Mouse (Mus musculus) left cerebral cortex, adult 18-20 months (tissue): ENCODE data around the gene Aldh6a1. TPM values are rescaled to one million over a fixed set of nuclear protein-coding genes. Genes with fewer than 3 reads are reported as not detected.
A peak's percentile ranks its signal among the peaks of the same experiment; 100 is the strongest.

Experiments used
- DNase-seq, 2 experiments: peaks; one replicate each; pipeline ENCODE4 v3.0.0; 2021 to 2022; ENCODE audit warnings: low spot score in 2 of 2, mixed read lengths in 1 of 2
- long read RNA-seq, 2 experiments: library from polyadenylated mRNA; stranded (forward); transcript quantifications; one replicate each; pipeline ENCODE4 v2.0.0; 2021
- total RNA-seq, 2 experiments: library from RNA; stranded (reverse); gene quantifications; 2 replicates each; pipeline ENCODE4 v1.2.3; 2021

Gene Aldh6a1
- total RNA-seq = 10 to 100 TPM; 51.2 to 54.9 TPM
- long read RNA-seq, experiment 1, transcript Aldh6a1-201 (12 exons, 3,399 nt) = major isoform, 99 of 122 reads
- long read RNA-seq, experiment 1, partial matches to known transcripts = 10 of 122 reads
- long read RNA-seq, experiment 1, other reads (novel, unspliced or antisense) = 13 of 122 reads
- long read RNA-seq, experiment 2, transcript Aldh6a1-201 (12 exons, 3,399 nt) = major isoform, 69 of 86 reads
- long read RNA-seq, experiment 2, partial matches to known transcripts = 6 of 86 reads
- long read RNA-seq, experiment 2, other reads (novel, unspliced or antisense) = 11 of 86 reads

DNA sequence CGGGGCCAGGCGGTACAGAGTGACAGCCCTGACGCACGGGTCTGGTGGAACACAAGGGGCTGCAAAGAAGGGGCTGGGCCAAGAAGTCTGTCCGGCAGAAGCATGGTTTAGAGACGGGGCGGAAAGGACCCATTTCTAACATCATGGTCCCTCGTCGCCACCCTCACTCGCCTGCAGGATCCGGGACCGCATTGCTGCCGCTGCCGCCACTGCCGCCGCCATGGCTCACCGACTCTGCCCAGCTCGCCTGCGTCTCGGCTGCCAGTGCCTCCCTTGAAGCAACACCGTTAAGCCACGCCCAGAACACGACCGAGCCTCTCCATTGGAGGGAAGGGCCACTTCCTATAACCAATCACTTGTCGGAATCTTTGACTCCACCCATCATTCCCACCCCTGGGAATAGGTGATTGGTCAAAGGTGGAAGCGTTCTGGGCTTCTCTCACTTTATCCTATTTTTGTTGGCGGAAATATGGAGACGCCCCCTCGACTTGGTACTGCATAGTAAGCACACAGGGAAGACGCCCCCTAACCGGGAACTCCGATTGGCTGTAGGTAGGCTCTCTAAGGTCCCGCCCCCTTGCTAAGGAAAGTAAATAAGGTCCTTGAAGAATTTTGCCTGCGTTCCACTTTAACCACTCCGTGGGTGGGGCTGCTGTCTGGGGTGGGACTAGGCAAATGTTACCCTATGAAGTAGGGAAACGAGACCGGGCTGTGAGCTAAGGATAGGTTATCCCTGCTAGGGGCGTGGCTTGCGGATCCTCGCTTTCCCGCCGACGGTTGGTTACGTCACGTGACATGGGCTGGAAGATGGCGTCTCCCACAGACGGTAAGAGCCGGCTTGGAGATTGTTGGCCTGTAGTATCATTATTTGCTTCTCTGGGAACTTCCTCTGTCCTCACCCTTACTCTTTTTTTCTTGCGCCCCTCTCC, at the start of gene Aldh6a1, which contains the start of gene Lin52:
Gene Aldh6a1, minus strand, starts transcription at position 287 of the 929 bp plus-strand sequence.
Gene Lin52, plus strand, starts transcription at position 705 of the 929 bp plus-strand sequence.
- DNase-seq = peak; percentile 95

GRCm38 (mm10) chr12:84496795-84497194, 46.0 kb upstream of the Aldh6a1 start:
- no peak for DNase-seq

DNA sequence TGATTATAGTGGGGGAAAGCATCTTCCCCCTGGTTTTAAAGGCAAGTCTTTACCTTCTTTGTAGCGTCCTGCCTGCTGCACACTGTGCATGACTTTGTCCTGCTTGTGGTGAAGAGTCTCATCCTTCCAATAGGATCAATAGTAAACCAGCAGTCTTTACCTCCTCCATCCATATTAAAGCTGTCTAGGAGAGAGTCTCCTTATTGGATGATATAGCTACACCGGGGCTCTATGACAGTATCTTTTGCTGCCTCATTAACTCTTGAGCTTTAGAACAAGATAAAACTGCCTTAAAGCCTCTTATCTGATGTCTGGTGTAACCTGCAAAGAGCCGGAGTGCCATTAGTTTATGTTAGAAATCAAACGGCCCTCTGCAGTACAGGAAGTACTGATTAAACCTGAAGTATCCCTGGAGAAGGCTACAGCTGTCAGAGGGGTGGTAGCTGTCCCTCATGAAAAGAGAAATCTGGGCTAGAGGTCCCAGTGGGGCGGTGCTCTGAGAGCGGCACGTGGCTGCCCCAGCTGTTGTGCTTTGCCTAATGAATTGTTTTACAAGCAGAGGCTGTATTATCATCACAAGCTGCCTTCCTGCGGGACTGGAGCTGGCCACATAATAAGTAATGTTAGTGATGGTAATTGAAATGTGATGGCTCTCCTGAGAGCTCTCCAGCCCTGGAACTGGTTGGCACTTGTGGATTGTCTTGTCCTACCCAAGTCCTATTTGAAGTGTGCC, 36.7 kb upstream of the Aldh6a1 start:
- peak in 1 of 2 experiments; percentile 2 for DNase-seq

GRCm38 (mm10) chr12:84482778-84483585, 32.2 kb upstream of the Aldh6a1 start:
- DNase-seq = no peak

DNA sequence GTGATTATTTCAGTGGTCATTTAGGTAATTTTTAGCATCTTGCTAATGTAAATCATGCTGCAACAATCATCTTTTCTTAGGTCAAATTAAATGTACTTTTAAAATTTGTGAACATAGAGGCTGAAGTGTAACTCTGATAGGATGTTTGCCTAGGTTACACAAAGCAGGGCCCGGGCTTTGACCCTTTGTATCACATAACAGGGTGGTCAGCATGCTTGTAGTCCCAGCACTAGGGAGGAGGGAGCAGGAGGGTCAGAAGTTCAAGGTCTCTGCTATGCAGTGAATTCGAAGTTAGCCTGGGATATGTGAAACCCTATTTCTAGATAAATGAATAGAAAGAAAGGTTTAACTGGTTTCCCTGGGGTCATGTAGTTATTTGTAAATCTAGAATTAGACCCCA, 30.4 kb upstream of the Aldh6a1 start:
- no peak for DNase-seq

GRCm38 (mm10) chr12:84478937-84479336, 28.1 kb upstream of the Aldh6a1 start:
- DNase-seq = no peak

- DNase-seq = no peak
Observed at GRCm38 (mm10) chr12:84468701-84469100, 17.9 kb upstream of the Aldh6a1 start.

DNA sequence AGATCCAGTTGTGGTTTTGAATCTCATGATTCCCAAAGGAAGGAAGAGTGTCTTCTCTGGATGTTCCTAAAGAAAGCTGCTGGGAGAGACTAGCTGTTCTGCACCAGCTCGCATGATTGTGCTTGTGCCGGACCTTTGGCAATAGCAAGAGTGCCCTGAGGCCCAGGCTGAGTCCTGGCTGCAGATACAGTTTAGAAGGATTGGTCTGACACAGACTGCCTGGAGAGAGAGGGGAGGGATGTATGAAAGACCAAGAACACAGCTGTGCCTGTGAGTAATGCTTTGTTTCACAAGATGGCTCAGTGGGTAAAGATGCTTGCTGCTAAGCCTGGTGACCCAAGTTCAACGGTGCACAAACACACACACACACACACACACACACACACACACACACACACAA, 12.1 kb upstream of the Aldh6a1 start:
- no peak for DNase-seq

DNA sequence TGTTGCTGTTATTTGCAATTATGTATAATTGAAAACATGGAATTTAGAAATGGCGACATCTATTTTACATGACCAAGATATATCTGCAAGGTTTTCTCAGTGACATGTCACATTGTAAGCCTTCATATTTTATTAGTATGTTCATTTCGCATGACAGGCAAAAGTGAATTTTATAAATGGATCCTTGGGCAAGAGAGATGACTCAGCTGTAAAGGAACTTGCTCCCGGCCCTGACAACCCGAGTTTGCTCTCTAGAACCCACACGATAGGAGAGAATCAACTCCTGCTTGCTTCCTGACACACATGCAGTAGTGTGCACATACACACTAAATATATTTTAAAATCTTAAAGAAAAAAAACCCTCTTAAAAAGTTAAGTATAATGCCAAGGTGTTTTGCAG, 10.6 kb upstream of the Aldh6a1 start:
- no peak for DNase-seq

DNA sequence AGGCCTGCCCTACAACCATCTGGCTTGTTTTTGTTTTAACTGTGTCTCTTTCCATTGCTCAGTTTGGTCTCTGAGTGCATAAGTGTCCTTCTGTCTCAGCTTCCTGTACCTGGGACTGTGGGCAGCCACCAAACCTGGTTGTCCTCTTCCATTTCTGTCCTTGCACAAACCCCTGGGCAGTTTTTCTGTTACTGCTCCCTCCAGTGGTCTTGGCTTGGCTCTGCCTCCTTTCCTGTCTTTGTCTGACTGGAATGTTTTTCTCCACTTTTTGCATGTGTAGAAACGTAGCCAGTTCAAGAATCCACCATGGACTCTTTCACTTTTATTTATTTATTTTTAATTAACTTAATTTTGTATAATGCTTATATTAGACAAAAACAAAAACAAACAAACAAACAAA, 9.0 kb upstream of the Aldh6a1 start:
- no peak for DNase-seq

DNA sequence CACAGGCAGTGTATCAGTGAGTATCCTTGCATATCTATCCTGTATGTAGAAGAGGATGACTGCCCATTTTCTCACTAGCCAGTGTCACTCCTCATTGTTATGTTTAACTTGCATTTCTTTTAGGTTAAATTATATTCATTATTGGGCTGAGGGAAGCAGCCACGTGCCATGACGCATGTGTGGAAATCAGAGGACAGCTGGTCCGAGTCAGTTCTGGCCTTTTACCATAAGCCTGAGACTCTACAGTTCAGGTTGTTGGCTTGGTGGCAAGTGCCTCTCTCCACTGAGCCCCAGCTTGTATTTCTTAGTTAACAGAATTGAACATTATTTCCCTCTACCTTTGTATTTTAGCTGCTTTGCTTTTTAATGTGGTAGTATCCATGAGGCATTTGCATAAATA, 6.1 kb upstream of the Aldh6a1 start:
- DNase-seq = no peak

GRCm38 (mm10) chr12:84451801-84452200, 997 bp upstream of the Aldh6a1 start:
- DNase-seq = no peak

DNA sequence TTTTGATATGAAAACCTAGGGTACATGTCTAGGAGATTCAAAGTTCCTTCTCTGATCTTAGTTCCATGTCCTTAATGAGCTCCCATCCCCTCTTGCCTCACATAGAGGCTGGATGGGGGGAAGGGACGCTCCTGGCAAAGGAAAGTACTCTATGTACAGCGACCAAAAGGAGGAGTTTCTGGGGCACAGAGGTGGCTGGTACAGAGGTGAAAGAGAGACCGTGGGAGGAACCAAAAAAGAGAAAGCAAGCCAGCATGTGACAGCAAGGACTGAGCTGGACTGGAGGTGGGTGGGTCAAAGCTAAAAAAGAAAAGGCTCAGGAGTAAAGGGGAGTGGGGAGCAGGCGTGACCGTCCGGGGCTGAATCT, 470 bp downstream of the Aldh6a1 start:
- peak; percentile 7 to 29 for DNase-seq

GRCm38 (mm10) chr12:84449887-84450286, 917 bp downstream of the Aldh6a1 start:
- DNase-seq = peak in 1 of 2 experiments; percentile 4

DNA sequence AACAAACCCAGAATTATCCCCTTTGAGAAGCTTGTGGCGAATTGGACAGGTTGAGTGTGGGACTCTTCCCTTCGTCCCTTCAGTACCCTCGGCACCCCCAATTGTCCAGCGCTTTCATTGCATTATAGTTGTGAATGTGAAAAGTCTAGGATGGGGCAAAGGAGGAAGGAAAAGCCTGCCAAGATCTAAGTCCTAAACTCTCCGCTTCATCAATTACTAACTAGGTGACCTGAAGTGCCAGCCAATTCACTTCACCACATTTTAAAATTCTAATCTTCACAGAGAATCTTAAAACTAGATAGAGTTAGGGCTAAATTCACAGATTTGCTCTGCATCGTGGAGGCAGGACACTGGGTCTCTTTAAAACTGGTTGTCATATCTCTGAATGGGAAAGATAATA, 2.6 kb downstream of the Aldh6a1 start:
- no peak for DNase-seq

DNA sequence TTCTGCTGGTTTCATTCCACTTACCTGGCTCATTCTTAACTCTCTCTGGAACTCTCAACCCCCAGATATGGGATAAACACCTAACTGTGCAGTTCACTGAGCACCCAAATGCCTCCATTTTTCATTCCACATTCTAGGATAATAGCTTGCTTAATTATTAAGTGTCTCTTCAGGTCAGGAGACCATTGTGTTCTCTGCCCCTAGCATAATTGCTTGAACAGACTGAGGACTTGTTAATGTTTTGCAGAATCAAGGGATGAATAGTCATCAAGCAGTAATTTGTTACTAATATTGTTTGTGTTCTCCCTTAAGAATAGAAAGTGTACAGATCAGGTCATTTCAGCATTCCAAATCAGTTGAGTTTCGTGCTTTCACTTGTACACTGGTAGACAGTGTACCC, 3.4 kb downstream of the Aldh6a1 start:
- DNase-seq = no peak

GRCm38 (mm10) chr12:84442526-84442925, 8.3 kb downstream of the Aldh6a1 start:
- no peak for DNase-seq

- no peak for DNase-seq
Observed at GRCm38 (mm10) chr12:84438697-84439096, 12.1 kb downstream of the Aldh6a1 start.

GRCm38 (mm10) chr12:84429825-84430224, 21.0 kb downstream of the Aldh6a1 start:
- no peak for DNase-seq

- no peak for DNase-seq
Observed at GRCm38 (mm10) chr12:84423990-84424389, 26.8 kb downstream of the Aldh6a1 start.

DNA sequence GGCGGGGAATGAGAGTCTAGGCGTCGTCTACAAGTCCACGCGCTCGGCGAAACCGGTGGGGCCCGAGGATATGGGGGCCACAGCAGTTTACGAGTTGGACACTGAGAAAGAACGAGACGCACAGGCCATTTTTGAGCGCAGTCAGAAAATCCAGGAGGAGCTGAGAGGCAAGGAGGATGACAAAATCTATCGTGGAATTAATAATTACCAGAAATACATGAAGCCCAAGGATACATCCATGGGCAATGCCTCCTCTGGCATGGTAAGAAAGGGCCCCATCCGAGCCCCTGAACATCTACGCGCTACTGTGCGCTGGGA, 33.2 kb downstream of the Aldh6a1 start:
- DNase-seq = no peak
